Mouse (Mus musculus) small intestine, adult 2 months (tissue): ENCODE measurements around the gene Nlgn2. TPM values are rescaled to one million over a fixed set of nuclear protein-coding genes. Genes with fewer than 3 reads are reported as not detected.
"Not testable (repeated sequence)": the region's sequence is repeated elsewhere in the genome, so short reads cannot be mapped to it uniquely, and the experiment has no call there.

Experiments used
- H3K27ac ChIP-seq: fragments of 200-500 bp; 2 replicates; pipeline ENCODE4 v1.5.1; 2012; ENCODE audit warnings: low read depth, low read length, control low read depth, inconsistent platforms; ENCODE audit not compliant: insufficient read depth
- H3K27me3 ChIP-seq: fragments of 200-500 bp; 2 replicates; pipeline ENCODE4 v1.6.1; 2012; ENCODE audit warnings: mild to moderate bottlenecking, moderate library complexity, low read length, inconsistent platforms; ENCODE audit not compliant: control insufficient read depth, insufficient read depth
- H3K36me3 ChIP-seq: fragments of 200-500 bp; 2 replicates; pipeline ENCODE4 v1.6.1; 2012; ENCODE audit warnings: mild to moderate bottlenecking, low read length, control low read depth, inconsistent platforms; ENCODE audit not compliant: control insufficient read depth, insufficient read depth
- H3K4me1 ChIP-seq: fragments of 200-500 bp; 2 replicates; pipeline ENCODE4 v1.6.1; 2012; ENCODE audit warnings: low read length, inconsistent platforms, mixed read lengths; ENCODE audit not compliant: control insufficient read depth, insufficient read depth, insufficient read length
- H3K4me3 ChIP-seq: fragments of 200-500 bp; 2 replicates; pipeline ENCODE4 v1.5.1; 2012; ENCODE audit warnings: low read depth, mild to moderate bottlenecking, control low read depth, inconsistent platforms, low read length, moderate library complexity
- CTCF ChIP-seq: fragments of 200-500 bp; IDR thresholded peaks from 2 replicates; pipeline ENCODE4 v1.5.1; 2012; ENCODE audit warnings: low read depth, mild to moderate bottlenecking, control low read depth, inconsistent platforms, low read length, moderate library complexity, mixed read lengths; ENCODE audit not compliant: insufficient replicate concordance, insufficient read length; ENCODE audit errors: extremely low read depth
- POLR2A ChIP-seq: fragments of 200-500 bp; IDR thresholded peaks from 2 replicates; pipeline ENCODE4 v1.6.1; 2012; ENCODE audit warnings: low read depth, mild to moderate bottlenecking, control low read depth, inconsistent platforms, low read length, moderate library complexity
- WGBS: fragments of 180-500 bp; shearing (Covaris S2); methylation state at CpG from one replicate; pipeline ENCODE4 v1.1.7; 2018; 5-methylcytosine and 5-hydroxymethylcytosine counted together
- polyA plus RNA-seq: library from polyadenylated mRNA; depleted of rRNA; stranded (reverse); fragments of >200 nt; gene quantifications from 2 replicates; pipeline ENCODE4 v1.2.3, GENCODE M21; 2012

Nlgn2 gene
- polyA plus RNA-seq, 1 experiment, result 11.1 TPM

DNA sequence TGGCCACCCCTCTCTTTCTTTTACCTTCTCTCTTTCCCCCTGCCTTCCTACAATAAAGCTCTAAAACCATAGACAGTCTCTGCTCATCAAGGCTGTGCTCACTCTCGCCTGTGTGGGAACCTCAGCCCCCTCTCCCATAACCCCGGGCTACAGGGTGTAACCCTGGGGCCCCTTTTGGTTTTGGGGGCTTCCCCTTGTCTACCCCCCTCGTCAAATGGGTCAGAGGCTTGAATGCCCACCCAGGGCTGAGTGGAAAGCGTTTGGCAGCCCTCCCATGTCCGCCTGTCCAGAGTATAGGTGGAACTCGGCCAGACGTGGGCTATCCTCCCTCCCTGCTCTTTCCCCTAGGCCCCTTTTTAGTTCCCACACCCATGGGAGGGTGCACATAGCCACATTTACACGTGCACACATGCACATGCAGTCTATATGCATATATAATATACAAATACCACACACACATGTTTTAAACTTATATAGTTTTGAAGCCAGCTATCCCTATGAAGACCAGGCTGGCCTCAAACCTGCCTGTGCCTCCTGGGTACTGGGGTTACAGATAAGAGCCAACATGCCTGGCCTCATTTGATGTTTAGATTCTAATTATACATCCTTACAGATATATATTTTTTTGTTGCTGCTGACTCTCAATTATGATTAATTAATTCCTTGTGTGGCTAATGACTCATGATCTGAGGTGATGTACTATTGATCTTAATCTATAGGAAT, 26.7 kb upstream of the Nlgn2 start:
- Histone ChIP-seq H3K36me3 (no peaks in the 10 kb centered on the region), H3K4me1 (peaks cover 2% of the 10 kb centered on the region; the same call in 1 of the 2 replicates), H3K4me3 (no peak overlapping the region), H3K27ac (no peak overlapping the region), H3K27me3 (no peaks in the 10 kb centered on the region; the same call in 1 of the 2 replicates)
- 47% methylated on average over 8 of the region's 8 CpGs for WGBS
- TF ChIP-seq POLR2A (no peak), CTCF (no peak)

DNA sequence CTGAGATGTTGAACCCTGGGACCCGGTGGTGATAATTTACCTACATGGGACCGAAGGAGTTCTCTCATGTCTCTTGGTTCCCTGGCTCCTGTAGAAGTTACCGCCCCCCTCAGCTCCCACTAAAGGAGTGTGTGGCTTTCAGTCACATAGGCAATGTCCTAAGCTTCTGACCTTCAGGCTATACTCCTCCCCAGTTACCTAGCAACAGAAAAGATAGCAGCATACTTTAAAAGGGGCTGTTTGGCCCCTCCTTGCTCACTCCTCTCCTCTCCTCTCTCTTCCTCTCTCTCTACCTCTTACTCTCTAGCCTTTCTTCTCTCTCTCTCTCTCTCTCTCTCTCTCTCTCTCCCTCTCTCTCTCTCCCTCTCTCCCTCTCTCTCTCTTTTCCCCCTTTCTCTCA, 26.1 kb upstream of the Nlgn2 start:
- H3K4me1 ChIP-seq, H3K27me3 ChIP-seq, H3K27ac ChIP-seq, H3K4me3 ChIP-seq, H3K36me3 ChIP-seq: not testable (repeated sequence)
- 66% methylated on average over 3 of the region's 3 CpGs for WGBS

DNA sequence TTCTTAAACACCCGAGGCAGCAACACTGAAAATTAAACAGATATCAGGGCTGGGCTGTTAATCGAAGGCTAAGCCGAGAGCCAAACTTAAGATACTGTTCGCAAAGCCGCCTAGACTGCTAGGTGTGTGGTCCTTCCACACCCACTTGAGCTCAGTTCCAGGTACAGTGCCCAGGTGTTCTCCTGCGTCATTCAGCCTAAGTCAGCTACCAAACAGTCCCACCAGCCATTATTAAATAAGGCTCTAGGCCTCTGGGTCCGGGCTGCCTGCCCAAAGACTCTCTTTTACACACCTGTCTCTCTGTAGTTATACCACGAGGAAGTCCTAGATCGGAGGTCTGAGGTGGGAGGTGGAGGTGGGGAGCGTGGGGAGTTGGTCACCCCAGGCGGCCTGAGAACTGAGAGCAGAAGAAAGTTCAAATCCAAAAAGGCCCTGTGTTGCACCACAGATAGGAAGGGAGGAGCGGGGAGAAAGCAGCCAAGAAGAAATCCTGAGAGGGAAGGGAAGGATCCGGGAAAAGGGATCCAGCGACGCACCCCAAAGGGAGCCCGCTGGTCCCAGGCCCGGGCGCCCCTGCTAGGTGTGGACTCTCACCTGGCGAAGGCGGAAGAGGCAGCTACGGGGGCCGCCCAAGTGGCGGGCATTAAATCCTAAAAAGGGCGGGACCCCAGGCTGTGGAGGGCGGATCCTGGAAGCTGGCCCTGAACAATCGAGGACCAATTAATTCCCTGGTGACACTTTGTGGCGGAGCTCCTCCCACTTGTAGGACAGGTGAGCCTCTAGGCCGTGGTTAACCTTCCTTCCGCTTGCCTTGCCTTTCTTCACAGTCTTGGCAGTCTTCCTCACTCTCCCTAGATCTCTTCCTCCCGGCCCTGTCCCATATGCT, 20.8 kb upstream of the Nlgn2 start, which contains the start of gene Tnk1:
Gene Tnk1 (minus strand): TSS at position 618 of the 886 bp plus-strand sequence.
- TF ChIP-seq POLR2A (peak; percentile 79; the same call in 1 of the 2 replicates), CTCF (no peak)
- WGBS, result 13% methylated on average over 30 of the region's 30 CpGs
- Histone ChIP-seq H3K4me1 (peaks cover 11% of the 10 kb centered on the region), H3K27me3 (no peaks in the 10 kb centered on the region), H3K27ac (peak within 1 kb of the TSS; percentile 85), H3K4me3 (peak within 1 kb of the TSS; percentile 74), H3K36me3 (peaks cover 14% of the 10 kb centered on the region)

DNA sequence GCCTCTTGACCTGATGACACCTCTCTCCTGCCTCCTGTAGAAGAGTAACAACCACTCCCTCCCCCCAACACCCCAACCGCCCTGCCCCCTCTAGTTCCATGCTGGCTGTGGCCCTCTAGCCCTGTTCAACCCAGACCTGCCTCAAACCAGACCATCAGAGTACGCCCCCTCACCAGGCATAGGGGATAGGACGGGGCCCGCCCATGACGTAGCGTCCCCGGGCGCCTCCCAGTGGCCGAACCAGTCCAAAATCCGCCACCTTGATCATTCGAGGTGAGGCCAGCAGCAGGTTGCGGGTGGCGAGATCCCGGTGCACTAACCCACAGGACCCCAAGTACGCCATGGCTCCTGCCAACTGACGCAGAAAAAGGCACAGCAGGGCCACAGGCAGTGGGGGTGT, 17.8 kb upstream of the Nlgn2 start:
- H3K27me3 ChIP-seq, result no peaks in the 10 kb centered on the region
- peaks cover 41% of the 10 kb centered on the region for H3K36me3 ChIP-seq
- H3K4me3 ChIP-seq, result no peak overlapping the region
- no peak overlapping the region for H3K27ac ChIP-seq
- WGBS, result 70% methylated on average over 16 of the region's 16 CpGs
- TF ChIP-seq CTCF (no peak), POLR2A (no peak)
- H3K4me1 ChIP-seq, result peaks cover 11% of the 10 kb centered on the region

DNA sequence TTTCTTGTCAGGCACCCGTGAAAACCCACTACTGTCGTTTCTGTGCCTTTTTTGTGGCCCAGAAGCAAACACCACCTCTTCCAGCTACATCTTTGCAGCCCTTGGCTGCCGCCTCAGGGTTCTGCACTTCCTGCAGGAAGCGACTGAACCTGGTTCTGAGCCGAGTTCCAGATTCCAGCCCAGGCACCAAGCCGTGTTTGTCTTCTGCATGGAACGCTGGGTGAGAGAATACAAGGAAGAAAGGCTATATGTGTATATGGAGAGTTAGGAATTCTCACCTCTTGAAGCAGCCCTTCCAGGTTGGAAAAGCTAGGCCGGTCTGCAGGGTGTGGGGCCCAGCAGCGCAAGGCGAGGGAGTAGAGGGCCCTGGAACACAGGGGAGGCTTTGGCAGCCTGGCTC, 17.1 kb upstream of the Nlgn2 start:
- TF ChIP-seq CTCF, result no peak
- no peak for TF ChIP-seq POLR2A
- Histone ChIP-seq H3K27ac (no peak overlapping the region), H3K36me3 (peaks cover 47% of the 10 kb centered on the region), H3K4me3 (no peak overlapping the region), H3K4me1 (peaks cover 11% of the 10 kb centered on the region), H3K27me3 (no peaks in the 10 kb centered on the region)
- 78% methylated on average over 10 of the region's 10 CpGs for WGBS

DNA sequence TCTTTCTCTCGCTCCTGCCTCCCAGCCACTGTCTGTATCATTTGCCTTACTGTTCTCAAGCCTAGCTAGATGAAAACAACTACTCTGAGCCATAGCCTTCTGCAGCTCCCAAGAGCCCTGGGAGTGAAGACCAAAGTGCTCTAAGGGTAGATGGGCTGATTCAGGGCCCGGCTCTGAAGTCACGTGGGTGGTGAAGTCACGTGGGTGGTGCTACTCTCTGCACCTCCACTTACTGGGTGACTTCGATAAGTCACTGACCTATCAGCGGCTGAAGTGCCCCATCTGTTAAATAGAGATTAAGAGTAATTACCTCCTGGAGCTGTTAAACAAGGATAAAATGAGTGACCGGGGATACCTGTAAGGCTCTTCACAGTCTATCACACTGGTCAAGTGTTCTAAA, 16.4 kb upstream of the Nlgn2 start:
- TF ChIP-seq POLR2A (no peak), CTCF (no peak)
- Histone ChIP-seq H3K27ac (no peak overlapping the region), H3K27me3 (no peaks in the 10 kb centered on the region), H3K36me3 (peaks cover 48% of the 10 kb centered on the region), H3K4me1 (peaks cover 8% of the 10 kb centered on the region), H3K4me3 (no peak overlapping the region)
- 38% methylated on average over 7 of the region's 7 CpGs for WGBS

DNA sequence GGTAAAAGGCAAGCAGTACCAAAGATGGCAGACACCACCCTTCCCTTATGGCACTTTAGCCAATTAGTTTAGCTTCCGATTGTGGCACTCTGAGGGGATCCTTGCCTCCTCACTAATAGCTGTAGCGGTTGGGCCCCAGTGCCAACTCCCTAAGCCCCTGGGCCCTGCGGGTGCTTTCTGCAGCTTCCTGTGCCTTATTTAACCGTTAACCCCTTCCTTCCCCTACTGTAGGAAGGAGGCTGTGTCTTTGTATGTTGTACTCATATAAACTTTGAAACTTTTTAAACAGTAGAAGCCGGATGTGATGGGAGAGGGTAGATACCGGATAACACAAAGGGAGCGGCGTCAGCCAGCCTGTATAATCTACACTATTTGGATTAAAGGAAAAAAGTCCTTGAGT, 13.2 kb upstream of the Nlgn2 start:
- peaks cover 14% of the 10 kb centered on the region for H3K4me1 ChIP-seq
- no peak overlapping the region for H3K27ac ChIP-seq
- 74% methylated on average over 8 of the region's 8 CpGs for WGBS
- H3K27me3 ChIP-seq, result no peaks in the 10 kb centered on the region
- H3K4me3 ChIP-seq, result no peak overlapping the region
- TF ChIP-seq POLR2A (no peak), CTCF (no peak)
- H3K36me3 ChIP-seq, result peaks cover 46% of the 10 kb centered on the region
